Mouse (Mus musculus) embryo, embryonic 9.5 days (tissue): ENCODE results near the gene Cox10.
"Not testable (repeated sequence)": the region's sequence is repeated elsewhere in the genome, so short reads cannot be mapped to it uniquely, and the experiment has no call there.

ENCODE experiments used
- DNase-seq: peaks from one replicate; pipeline ENCODE4 v3.0.0-alpha.2; 2017; ENCODE audit errors: extremely low spot score

Gene Cox10

DNA sequence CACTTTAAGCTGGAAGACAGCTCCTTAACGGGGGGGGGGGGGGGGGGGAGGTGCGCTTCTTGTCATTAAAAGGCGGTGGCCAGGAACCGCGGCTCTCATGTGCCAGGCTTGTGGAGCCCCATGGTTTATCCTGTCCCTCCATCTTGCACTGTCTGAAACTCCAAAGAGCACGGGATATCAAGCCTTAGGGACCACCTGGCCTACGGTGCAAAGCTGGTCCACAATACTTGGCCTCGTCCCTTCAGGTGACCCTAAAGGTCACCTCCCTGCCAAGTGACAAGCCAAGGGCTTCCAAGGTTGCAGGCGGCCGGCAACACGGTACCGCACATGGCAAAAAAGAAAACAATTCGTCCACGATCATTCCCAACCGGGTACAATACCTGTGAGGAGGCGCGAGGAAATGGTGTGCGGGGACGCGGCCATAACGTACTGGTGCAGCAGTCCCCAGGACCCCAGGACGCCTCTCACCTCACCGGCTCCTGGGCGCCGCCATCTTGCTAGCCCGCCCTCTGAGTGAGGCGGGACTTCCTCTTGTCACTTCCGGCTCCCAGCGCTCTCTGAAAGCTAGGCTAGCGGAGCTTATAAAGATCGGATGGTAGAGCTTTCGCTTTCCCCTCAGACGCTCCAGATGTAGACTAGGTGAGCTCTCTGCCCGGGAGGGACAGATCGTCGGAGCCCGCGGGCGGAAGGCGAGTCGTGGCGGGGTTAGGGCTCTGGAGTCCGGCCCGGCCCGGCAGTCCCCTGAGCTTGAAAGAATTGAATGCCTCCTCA lies at the start of gene Cox10:
Cox10 (minus strand) TSS at position 513 of the 771 bp plus-strand sequence.
- peak; percentile 84 for DNase-seq

DNA sequence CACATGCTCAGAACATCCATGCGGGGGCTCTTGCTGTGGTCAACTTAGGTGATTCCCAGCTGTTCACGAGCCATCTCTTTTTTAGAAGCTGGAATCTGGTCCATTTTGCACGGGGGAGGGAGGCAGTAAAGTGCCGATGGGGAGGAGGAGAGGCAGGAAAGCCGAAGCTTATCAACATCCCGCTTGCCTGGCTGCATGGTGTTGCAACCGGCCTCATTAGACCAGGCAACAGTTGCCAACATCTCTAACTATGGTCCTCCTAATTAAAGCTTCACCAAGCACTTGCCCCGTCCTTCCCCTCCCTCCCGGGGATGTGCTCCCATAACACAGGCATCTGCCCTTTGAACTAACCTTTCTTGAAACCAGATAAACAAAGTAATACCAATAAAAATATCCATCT lies 48.7 kb upstream of the Cox10 start:
- no peak for DNase-seq

DNA sequence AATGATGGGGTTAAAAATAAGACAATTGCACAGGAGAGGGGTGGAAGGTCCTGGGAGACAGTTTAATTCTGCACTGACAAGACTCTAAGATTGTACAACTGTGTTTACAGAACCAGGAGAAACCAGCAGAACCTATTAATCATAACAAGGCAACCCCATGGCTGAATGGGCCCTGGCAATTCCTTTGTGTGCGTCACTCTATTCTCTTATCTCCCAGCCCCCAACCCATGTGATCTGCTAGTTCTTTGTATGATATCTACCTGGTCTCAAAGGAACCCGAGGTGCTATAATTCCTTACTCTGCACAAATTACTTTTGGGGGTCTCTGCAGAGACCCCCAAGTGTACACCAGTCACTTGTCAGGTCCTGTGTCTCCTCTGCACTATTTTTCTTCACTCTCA lies 46.2 kb upstream of the Cox10 start:
- DNase-seq: no peak

DNA sequence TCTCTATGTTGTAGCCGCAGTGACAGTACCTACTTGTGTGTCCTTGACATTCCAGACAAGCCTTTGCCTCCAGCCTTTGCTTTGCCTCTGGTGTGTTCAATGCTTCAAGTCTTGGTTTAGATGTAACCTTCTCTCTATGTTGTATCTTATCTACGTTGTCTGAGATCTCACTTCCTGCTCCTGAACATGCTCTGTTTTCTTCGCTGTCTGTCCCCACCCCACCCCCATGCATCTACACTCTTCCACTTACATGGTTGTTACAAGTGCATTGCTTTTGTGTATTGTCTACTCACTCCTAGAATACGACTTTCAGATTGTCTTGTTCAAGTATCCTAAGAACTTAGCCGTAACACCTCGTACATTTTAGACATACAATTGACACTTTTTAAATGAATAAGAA lies 43.9 kb upstream of the Cox10 start:
- DNase-seq: not testable (repeated sequence)

DNA sequence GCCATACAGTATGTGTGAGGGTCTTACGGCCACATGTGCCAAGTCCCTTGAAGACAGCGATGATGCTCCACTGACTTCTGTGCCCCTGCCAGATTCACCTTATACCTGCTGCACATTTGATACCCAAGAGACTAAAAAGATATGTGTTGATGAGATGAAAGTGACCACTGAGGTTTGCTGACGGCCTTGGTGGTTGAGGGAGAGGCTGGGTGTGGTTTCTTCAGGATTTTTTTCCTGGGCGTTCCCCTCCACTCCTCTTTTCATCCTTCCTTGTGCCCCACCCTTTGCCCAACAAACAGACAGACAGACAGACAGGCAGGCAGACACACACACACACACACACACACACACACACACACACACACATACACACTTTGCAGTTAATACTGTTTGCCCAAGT lies 37.4 kb upstream of the Cox10 start:
- DNase-seq: no peak

DNA sequence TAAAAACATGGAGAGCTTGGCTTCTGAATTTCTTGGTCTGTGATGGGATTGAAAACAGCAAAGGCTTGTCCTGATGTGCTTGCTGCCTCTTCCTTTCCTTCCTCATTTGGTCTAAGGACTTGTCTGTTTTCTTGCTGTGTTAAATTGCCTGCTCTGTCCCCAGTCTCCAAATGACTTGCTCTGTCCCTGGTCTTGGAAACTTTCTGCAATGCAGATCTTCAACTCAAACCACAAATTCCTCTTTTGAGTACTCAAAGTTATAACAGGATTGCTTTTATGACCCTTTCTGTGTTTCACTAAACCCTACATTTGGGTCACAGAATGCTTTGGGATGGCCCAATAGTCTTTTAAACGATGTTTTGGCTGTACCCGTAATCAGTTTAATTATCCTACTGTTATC lies 36.6 kb upstream of the Cox10 start:
- DNase-seq: no peak

DNA sequence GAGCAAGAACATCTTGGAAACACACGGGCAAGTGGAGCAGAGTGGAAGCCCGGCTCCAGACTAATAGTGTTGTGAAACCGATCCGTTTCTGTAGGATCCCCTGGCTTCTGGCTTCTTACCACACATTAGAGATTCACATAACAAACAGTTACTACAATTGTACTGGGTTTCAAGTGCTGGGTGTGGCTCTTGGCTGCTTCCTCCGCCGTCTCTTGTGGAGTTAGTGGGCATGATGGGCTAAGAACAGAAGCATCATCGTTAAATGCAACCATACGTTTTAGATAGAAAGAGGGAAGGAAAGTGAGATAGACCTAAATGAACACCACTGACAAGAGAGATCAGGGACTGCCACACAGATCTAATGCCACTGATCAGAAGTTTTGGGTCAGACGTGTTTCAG lies 35.8 kb upstream of the Cox10 start:
- DNase-seq: no peak

DNA sequence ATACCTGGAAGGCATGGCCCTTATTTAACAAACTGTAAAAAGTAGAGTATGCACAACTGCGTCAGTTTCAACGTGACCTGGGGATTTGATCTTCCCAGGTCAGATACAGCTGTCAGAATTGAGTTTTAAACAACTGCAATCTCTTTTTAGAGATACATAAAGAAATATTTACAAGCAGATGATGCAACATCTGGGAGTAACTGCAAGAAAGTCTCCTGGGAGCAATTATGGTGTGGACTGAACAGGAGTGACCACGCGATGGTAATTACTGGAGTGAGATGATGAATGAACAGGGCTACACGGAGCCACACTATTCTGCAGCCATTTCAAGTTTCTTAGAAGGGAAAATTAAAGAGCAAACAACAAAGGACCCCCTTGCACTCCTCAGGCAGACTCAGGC lies 20.8 kb upstream of the Cox10 start:
- DNase-seq: no peak

DNA sequence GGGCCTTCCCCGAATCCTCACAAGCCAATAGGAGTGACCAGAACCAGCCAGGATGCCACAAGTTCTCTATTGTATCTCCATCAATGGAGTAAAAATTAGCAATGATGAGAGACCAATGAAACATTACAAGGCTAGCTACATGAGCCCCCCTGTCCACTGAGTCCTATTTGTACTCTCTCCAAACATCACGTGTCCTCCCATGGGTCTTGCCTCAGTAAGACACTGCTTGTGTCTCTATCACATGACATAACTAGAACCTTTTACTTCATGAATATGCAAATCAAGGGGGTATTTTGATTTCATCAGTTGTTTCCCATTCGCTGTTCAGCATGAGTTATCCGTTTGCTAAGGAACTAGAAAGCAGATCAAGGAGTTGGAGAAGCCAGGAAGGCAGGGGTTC lies 13.8 kb upstream of the Cox10 start:
- no peak for DNase-seq

DNA sequence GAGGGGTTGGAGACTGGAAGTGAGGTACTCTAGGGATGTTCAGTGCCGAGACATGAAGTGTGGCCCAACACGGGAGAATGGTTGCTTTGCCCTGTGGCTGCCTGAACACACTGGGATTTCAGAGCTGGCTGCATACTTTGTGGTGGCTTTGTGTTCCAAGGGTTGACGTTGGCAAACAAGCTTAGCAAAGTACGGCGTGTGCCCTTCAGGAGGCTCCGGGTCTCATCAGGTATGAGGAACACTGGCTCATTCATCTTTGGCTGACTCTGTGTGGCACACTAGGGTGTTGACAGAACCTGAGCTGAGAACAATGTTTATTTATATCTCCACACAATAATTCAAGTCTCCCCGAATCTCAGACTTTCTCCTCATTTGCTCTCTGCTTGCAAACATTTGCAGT lies 11.9 kb upstream of the Cox10 start:
- no peak for DNase-seq

DNA sequence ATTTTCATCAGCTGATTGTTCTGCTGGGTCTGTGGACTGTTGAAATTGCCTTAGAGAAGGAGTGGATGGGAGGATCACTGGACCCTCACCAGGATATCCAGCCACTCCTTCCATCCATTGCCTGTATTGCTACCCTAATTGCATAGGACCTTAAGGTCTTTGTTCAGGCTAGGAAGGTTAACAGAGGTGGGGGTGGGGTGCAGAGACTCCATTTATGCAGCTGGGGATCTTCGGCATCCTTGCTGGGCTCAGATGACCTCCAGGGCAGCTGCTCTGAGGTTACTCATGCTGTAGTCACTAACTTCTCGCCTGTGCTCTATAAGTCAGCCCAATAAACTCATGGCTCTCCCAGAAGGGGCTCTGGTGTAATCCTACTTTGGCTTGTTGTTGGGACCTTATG lies 10.4 kb upstream of the Cox10 start:
- no peak for DNase-seq

DNA sequence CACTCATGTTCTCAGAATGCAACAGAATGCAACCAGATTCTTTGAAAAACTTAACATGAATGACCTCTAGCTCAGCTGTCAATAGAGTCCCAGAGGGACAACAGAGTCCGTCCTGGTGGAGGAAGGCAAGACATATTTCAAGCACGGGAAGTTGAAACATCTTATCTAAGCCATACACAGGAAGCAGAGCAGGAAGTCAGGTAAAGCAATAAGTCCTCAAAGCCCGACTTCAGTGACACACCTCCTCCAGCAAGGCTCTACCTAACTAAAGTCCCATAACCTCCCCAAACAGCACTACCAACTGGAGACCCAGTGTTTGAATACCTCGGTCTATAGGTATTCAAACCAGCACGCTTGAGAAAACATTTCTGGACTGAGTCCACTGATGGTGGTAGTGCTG lies 6.6 kb upstream of the Cox10 start:
- DNase-seq: no peak

DNA sequence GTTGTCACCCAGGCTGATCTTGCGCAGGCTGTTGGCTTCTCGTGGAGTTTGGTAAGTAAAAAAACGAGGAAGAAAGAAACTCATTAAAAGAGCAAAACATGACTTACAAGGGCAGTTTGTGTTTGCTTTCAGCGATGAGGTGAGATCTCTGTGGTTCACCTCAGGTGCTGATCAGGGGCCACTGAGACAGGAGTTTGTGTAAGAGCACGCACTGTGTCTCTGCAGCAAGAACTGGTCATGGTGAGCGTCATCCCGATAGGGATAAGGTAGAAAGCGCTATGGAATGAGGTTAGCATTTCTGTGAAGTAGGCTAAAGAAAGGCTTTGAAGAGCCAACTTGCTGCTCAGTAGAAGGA lies 436 bp upstream of the Cox10 start:
- no peak for DNase-seq

DNA sequence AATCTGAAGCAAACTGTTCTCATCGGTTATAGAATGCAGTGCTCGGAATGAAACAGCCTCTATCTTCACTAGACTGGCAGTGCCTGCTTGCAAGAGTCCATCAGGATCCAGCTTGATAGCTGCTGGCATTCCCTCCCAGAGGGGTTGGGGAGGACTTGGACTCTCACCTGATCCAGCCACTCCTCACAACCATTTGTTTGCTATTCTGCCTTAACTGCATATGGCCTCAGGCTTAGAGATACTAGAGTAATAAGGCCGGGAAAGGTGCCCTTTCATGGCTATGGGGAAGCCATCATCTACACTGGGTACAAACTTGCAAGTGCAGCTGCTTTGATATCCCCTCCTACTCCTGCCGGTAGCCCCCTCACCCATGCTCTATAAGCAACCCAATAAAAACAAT lies 3.1 kb downstream of the Cox10 start:
- no peak for DNase-seq

DNA sequence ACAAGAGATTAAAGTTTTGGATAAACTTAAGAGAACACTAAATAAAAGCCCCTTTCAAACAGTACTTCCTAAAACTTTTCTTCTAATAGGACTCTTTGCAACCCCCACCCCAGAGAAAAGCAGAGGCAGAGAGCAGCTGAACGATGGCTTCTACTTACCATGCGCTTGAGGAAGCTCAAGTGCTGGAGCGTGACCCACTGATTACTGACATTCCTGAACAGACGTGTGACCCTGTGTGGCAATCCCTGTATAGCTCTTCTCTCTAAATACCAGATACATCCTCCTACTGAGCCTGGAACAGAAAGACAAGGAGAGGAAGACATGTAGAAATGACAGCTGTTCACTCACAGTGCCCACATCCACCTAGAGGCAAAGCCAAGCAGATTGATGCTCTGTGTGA lies 5.9 kb downstream of the Cox10 start:
- DNase-seq: no peak

DNA sequence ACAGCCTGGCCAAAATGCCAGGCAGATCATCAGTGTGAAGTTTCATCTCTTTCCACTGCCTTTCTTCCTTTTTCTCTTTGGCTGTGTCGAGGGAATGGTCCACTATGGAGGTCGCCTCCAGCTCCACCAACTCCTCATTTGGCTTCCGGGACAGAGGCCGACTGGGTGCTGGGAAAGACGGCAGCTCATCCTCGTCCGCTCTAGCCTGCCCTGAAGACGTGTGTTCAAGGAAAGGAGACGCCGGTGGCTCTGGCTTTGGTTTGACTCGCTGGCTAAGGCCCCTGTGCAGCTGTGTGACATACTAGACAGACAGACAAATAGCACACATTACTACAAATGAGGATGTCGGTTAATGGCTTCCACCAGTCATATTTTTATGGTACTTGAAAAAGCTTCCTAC lies 7.7 kb downstream of the Cox10 start:
- DNase-seq: no peak

DNA sequence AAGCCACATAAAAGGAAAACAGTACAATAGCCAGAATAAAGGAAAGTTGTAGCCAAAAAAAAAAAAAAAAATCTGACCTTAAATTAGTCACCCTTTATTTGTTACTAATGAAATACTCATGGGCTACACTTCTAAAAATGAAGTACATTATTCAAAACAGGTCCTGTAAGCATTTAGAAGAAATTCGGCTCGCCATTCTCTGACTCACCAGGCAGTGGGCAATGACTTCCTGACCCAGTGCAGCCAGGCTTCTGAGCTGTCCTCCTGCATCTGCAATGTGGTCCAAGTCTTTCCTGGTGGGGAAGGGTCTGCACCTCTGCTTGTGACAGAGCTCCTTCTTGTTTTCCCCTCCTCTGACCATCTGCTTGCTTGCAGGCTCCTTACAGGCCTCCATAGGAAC lies 13.3 kb downstream of the Cox10 start:
- no peak for DNase-seq

DNA sequence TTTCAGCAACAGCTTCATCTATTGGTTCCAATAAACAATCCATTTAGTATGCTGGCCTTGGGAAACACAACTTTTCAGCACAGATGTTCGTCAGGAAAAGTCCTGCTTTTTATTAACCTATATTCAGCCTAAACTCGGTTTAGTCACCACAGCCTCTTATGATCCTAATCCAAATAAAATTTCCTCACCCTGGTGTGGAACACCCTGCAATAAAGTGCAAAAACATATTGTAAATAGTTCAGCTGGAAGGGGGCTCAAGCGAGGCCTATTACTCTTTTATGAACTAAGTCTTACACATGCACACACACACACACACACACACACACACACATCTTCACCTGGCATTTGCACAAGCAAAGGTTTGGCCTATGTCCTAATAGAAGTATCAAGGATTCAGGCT lies 16.1 kb downstream of the Cox10 start:
- no peak for DNase-seq

DNA sequence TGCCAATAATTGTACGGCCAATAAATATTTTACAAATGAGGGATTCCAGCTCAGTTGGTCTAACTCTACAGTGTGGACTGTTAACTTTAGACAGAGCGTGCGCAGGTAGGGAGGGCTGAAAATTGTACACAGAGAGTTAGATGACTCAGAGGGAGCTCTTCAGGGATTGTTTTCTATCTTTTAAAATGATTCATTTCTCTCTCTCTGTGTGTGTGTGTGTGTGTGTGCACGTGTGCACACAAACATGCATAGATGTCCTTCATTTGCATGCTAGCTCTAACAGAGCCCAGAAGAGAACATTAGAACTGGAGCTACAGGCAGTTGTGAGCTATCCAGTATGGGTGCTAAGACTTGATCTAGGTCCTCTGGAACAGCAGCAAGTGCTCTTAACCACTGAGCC lies 17.0 kb downstream of the Cox10 start:
- DNase-seq: no peak

DNA sequence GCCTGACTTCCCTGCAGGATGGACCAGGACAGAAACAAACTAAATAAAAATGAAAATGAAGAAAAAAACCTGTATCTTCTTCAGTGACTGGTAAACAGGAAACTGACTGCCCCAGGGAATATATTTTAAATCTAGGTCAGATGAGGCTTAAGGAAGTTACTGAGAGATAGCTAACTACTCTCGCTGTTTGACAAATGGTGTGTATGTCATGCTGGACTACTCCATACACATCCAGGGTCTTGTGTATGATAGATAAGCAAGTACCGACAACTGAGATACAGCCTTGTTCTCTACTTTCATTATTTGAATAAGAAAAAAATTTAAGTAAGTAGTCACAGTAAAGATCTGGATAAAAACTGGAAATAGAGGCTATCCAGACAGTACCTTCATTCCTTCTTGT lies 20.0 kb downstream of the Cox10 start:
- no peak for DNase-seq

DNA sequence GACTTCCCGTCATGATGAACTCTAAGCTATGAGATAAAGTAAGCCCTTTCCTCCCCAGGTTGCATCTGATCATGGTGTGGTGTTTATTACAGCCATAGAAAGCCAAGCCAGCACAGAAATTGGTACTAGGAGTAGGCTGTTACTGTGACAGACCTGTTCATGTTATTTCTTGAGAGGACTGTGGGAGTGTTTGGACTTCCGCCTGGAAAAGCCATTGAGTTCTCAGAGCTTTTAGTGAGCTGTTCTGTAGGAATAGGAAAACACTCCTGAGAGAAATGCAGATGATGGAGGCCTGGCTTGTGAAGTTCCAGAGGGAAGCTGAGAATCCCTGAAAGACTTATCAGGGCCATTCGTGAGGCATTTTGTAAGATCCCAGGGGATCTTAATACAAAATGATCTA lies 20.8 kb downstream of the Cox10 start:
- DNase-seq: no peak

DNA sequence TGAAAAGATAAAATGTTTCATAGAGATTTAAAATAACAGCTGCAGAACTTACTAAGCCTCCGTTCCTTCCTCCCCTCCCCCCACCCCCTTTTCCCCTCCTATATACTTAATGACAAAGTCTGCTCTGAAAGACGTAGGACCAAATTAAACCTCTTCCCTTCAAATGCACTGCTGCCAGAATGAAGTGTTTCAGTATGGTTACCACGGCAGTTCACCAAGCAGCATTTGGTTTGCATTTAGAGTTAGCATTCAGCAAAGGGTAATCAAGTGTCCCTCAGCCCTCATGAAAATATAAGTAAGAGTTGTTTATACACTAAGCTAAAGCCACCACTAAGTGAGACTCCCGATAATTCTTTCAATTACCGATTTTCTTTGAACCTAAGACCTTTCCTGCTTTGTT lies 25.9 kb downstream of the Cox10 start:
- DNase-seq: no peak

DNA sequence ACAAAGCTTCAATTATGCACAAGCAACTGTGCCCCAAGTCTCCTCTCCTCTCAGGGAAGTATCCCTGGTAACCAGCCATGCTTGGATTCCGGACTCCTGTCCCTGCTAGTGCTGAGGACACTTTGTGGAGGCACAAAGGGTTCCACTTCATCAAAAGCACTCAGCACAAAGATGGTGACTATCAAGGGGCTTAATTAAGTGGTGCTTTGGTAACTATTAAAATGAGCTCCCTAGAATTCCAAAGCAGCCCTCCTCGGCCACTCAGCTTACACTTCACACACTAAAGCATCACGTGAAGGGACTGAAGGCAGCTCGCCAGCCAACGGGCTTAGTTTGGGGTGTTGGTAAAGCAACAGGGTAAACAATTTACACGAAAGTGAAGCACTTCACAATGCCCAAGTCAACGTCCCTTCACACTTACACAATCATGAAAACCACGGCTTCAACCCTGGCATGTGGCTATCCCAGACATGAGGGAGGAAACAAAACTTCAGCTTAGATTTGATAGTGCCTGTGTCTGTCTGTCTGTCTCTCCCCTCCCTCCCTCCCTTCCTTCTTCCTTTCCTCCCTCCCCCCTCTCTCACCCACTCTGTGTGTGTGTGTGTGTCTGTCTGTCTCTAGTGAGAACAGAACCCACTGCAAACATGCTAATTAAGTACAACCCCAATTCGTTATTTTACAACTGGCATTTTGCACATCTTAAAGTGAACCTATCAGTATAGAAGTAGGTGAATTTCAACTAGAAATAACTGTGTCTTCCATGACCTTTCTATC lies 27.9 kb downstream of the Cox10 start:
- DNase-seq: no peak

DNA sequence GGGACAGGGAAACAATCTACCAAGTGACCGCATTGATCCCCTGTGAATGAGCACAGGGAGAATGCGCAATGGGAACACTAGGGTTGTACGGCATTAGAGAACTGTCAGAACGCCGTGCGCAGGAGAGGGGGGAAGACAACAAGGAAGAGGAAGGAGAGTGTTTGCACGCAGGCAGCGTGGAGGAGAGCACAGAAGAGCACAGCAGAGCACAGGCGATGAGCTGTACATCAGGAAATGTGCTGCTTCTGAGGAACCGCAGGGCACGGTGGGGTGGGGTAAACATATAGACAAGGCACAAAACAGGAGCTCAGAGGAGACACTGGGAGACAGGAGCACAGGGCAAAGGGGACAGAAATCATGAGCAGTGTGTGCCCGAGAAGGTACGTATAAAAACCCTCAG lies 31.8 kb downstream of the Cox10 start:
- no peak for DNase-seq
